Mouse (Mus musculus): ENCODE measurements around the gene Cntn1.

- TF ChIP-seq CTCF (IDR thresholded peaks at IDR 0.05; ENCODE audit: insufficient read depth, low read depth, low read length), result no peak
- TF ChIP-seq POLR2A (IDR thresholded peaks at IDR 0.05; ENCODE audit: insufficient read depth, low read depth, low read length), result no peak
These were observed 126.4 kb downstream of the Cntn1 start for GRCm38 (mm10) chr15:92177413-92177812.

Data from olfactory bulb, adult 2 months (tissue).